Mouse (Mus musculus) kidney, postnatal 4 days (tissue): ENCODE data around the gene Spn.
A peak's percentile ranks its signal among the peaks of the same experiment; 100 is the strongest.
"Not testable (repeated sequence)": the region's sequence is repeated elsewhere in the genome, so short reads cannot be mapped to it uniquely, and the experiment has no call there.

ENCODE experiments used
- DNase-seq, 2 experiments: peaks; one replicate each; pipeline ENCODE4 v3.0.0; 2021; ENCODE audit warnings: mixed read lengths in 2 of 2

Gene Spn

GRCm38 (mm10) chr7:127104560-127105332, 32.9 kb downstream of the Spn start:
- peak; percentile 75 to 85 for DNase-seq

- DNase-seq: no peak
These were observed 33.7 kb downstream of the Spn start for GRCm38 (mm10) chr7:127103960-127104359.

- DNase-seq: no peak
These were observed 35.5 kb downstream of the Spn start for GRCm38 (mm10) chr7:127102148-127102547.

- no peak for DNase-seq
These were observed 36.1 kb downstream of the Spn start for GRCm38 (mm10) chr7:127101451-127102016.

GRCm38 (mm10) chr7:127099528-127099927, 38.1 kb downstream of the Spn start:
- DNase-seq: no peak

- DNase-seq: no peak
These were observed 38.7 kb downstream of the Spn start for GRCm38 (mm10) chr7:127098950-127099349.

GRCm38 (mm10) chr7:127098521-127098920, 39.1 kb downstream of the Spn start:
- DNase-seq: no peak

- no peak for DNase-seq
These were observed 41.2 kb downstream of the Spn start for GRCm38 (mm10) chr7:127096456-127096855.

- DNase-seq: no peak
These were observed 43.7 kb downstream of the Spn start for GRCm38 (mm10) chr7:127093914-127094313.

- DNase-seq: peak; percentile 41 to 60
These were observed 46.3 kb downstream of the Spn start, which contains the start of gene AI467606 for GRCm38 (mm10) chr7:127091114-127091896. AI467606 (plus strand) TSS chr7:127091359.

- DNase-seq: no peak
These were observed 47.2 kb downstream of the Spn start for GRCm38 (mm10) chr7:127090154-127091113.

- peak in 1 of 2 experiments; percentile 54 for DNase-seq
These were observed 48.5 kb downstream of the Spn start for GRCm38 (mm10) chr7:127088901-127089845.

GRCm38 (mm10) chr7:127088083-127088482, 49.5 kb downstream of the Spn start:
- DNase-seq: no peak

- DNase-seq: not testable (repeated sequence)
These were observed 50.2 kb downstream of the Spn start, which contains the start of gene Zg16 for GRCm38 (mm10) chr7:127087278-127088010. Zg16 (minus strand) TSS chr7:127087328.

- not testable (repeated sequence) for DNase-seq
These were observed 51.9 kb downstream of the Spn start for GRCm38 (mm10) chr7:127085751-127086150.

GRCm38 (mm10) chr7:127084794-127085193, 52.8 kb downstream of the Spn start:
- DNase-seq: no peak

GRCm38 (mm10) chr7:127083689-127084088, 53.9 kb downstream of the Spn start:
- DNase-seq: no peak

GRCm38 (mm10) chr7:127082995-127083394, 54.6 kb downstream of the Spn start:
- DNase-seq: no peak

GRCm38 (mm10) chr7:127082271-127082670, 55.4 kb downstream of the Spn start:
- no peak for DNase-seq
